Mouse (Mus musculus) A20 (cell line): ENCODE data around the gene Agrp.

Experiments used
- DNase-seq: peaks from one replicate; pipeline ENCODE4 v3.0.0-alpha.2; 2011; ENCODE audit warnings: low read depth, low spot score

Agrp gene

DNA sequence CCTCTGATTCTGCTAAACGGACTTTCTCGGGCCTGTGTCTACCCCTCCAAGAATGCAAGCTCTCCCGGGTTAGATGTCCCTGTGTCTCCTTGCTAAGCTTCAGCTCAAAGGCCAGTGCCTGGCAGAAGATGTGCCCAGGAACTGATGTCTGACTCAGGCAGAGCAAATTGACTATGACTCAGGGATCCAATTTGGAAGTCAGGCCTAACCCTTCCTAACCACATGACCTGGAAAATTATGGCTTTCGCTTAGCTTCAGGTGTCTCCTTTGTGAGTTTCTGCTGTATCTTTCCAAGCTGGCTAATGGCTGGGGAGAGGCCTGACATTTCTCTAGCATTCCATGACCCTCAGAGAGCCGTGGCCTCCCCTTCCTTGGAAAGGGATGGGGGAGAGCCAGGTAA, 35.9 kb downstream of the Agrp start:
- no peak for DNase-seq

GRCm38 (mm10) chr8:105598777-105599176, 38.4 kb downstream of the Agrp start:
- no peak for DNase-seq

GRCm38 (mm10) chr8:105596362-105597034, 40.7 kb downstream of the Agrp start:
- peak; percentile 82 for DNase-seq

- DNase-seq: no peak
These were observed 42.5 kb downstream of the Agrp start for GRCm38 (mm10) chr8:105594451-105595242.

GRCm38 (mm10) chr8:105593859-105594258, 43.3 kb downstream of the Agrp start:
- DNase-seq: no peak

DNA sequence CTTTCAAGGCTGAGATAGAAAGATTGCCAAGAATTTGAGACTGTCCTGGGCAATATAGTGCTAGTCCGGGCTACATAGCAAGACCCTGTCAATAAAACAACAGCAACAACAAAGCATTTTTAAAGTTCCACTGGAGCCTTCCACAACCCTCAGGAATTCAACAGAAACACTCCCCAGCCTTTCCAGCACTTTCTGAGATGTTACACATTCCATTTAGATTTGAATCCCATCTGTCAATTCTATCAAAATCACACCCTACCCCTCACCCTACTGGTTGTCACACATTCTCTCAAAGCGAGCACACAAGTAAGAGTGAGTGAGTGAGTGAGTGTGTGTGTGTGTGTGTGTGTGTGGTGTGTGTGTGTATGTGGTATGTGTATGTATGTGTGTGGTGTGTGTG, 44.8 kb downstream of the Agrp start:
- DNase-seq: no peak

- DNase-seq: no peak
These were observed 57.5 kb downstream of the Agrp start for GRCm38 (mm10) chr8:105579719-105580118.

DNA sequence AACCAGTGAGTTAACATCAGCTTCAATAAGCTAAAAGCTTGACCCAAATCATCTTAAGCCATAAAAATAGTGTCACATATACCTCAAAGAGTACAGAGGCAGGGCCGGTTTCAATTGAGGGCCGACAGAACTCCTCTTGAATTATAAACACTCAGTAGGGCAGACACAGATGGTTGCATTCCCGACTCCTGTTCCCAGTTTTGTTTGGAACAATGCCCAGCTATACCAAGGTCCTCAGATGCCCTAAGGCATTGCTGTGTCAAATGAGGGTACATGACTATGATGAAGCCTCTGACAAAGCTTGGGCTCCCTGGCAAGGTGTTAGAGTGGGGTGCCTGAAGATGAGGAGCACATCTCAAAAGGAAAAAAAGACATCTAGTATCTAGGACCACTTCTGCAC, 61.7 kb downstream of the Agrp start:
- no peak for DNase-seq

- no peak for DNase-seq
These were observed 62.5 kb downstream of the Agrp start for GRCm38 (mm10) chr8:105574741-105575140.

DNA sequence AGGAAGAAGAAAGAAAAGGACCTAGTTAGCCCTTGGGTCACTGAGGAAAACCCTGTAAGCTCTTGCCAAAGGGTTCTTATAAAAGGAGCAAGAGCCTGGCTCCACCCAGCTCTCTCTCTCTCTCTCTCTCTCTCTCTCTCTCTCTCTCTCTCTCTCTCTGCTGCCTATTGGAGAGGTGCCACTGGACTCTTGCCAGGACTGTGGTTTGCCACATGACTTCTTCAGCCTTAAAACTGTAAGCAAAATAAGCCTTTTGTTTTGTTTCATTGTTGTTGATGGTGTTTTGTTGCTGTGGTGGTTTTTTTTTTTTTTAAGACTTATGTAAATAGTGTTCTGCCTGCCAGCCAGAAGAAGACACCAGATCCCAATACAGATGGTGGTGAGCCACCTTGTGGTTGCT, 63.8 kb downstream of the Agrp start:
- peak; percentile 31 for DNase-seq

- no peak for DNase-seq
These were observed 65.4 kb downstream of the Agrp start for GRCm38 (mm10) chr8:105571810-105572209.

GRCm38 (mm10) chr8:105566703-105567595, 70.2 kb downstream of the Agrp start:
- peak; percentile 76 for DNase-seq

DNA sequence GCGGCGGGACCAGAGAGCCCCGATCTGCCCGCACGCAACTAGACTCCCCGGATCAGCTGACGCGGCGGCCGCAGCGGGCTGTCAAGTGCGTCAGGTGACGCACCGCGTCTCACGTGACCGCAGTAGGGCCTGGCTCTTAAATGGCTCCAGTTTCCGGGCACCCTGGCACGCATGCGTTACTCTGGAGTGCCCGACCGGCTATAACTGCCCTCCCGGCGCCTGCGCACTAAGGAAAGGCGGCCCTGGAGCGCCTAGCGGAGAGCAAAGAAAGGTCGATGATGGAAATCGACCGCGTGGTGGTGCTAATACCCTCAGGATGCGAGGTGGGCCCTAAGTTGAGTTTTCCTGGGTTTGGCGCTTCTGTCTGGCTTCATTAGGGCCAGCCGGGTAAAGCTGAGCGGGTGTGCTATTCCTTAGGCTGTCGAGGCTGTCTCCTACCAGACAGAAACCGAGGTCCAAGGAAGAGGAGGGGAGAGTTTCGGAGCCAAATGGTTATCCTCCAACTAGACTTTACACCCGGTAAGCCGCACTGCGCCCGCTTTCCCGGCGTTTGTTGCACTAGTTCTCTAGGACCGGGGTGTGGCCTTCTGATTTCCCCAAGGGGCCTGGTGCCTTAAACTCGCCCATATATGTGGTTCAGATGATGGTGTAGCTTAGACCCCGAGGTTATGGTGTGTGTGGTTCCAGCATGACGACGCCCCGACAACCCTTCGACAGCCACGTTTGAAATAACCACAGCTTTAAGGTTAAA, 71.1 kb downstream of the Agrp start, which contains the start of gene Atp6v0d1:
TSS of gene Atp6v0d1 (minus strand) at position 96 of the 751 bp plus-strand sequence.
- DNase-seq: peak; percentile 100

GRCm38 (mm10) chr8:105565401-105565881, 71.8 kb downstream of the Agrp start:
- no peak for DNase-seq

- peak; percentile 48 for DNase-seq
These were observed 72.5 kb downstream of the Agrp start for GRCm38 (mm10) chr8:105564573-105565229.

GRCm38 (mm10) chr8:105563871-105564270, 73.3 kb downstream of the Agrp start:
- DNase-seq: no peak

GRCm38 (mm10) chr8:105562863-105563262, 74.3 kb downstream of the Agrp start:
- DNase-seq: no peak

GRCm38 (mm10) chr8:105555230-105555629, 82.0 kb downstream of the Agrp start:
- DNase-seq: no peak

DNA sequence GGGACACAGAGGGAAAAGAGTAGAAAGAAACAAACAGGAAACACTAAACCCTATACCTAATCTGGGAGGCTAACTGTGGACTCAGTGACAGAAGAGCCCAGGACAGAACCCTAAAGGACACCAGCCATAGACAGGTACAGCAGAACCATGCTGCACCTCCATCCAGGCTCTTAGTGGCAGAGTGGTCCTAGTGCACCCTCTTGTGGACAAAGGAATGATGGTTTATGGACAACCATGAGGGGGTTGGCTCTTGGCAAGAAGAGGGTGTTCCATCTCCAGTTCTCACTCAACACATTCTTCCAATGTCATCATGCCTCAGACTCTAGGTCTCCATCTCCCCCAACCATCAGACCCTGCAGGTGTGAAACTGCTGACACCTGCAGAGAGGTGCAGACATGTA, 83.1 kb downstream of the Agrp start:
- DNase-seq: peak; percentile 71

GRCm38 (mm10) chr8:105552824-105553223, 84.4 kb downstream of the Agrp start:
- no peak for DNase-seq

DNA sequence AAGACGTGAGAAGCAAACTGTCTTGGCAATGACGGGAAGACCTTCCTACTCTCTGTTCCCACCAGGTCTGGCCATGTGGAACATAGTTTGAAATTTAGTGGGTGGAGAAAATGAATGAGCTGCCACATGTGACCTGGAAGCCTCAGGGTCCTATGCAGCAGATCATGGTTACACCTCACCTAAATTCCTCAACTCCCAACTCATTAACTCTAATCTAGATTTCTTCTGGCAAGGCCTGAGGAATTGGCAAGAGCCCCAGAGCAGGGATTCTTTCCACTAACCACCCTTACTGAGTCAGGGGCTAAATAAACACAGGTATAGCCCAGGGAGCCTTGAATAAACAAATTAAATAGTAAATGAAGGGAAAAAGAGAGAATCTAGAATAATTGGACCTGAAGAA, 85.2 kb downstream of the Agrp start:
- no peak for DNase-seq
